Mouse (Mus musculus) B cell, adult 2 months (primary cell): ENCODE measurements around the gene Rmnd5a.

Experiments used
- DNase-seq, 2 experiments: peaks; one replicate each; pipeline ENCODE4 v3.0.0; 2022

Gene Rmnd5a

DNA sequence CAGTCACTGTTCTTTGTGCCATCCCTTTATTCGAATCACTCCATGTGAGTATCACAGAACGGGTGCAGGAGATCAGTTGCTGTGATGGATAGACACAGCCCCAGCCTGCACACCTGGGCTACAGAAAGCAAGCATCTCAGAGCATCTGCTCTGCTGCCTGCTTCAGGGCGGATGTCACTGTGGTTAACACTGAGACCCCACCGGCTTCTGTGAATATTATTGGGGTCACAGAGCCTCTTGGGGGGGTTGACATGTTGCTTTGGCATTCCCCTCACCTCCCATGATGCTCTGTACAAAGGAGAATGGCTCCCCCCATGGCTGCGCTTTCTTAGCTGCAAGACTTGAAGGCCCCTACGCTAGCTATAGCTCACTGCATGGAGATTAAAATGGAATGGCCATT is 71.0 kb downstream of the Rmnd5a start:
- no peak for DNase-seq

- DNase-seq, result no peak
Measured at GRCm38 (mm10) chr6:71363995-71364394, 76.4 kb downstream of the Rmnd5a start.

- DNase-seq, result no peak
Measured at GRCm38 (mm10) chr6:71361156-71361670, 79.2 kb downstream of the Rmnd5a start.

DNA sequence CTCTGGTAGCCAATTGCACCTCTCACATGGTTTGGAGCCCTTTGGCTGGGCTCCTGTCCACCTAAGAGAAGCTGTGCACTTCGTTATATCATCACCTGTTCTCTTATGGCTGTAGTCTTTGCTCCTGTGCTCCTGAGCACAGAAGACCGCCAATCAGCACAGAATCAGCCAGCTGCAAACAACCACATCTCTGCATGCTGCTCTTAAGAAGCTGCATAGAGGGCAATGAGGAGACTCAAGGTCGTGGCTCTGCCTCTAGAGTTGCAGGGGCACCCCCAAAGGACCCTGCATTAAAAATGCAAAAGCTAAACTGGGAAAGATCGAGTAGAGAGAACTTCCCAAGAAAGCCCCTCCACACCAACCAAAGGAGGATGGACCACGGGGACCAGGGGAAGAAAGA is 79.7 kb downstream of the Rmnd5a start:
- no peak for DNase-seq

DNA sequence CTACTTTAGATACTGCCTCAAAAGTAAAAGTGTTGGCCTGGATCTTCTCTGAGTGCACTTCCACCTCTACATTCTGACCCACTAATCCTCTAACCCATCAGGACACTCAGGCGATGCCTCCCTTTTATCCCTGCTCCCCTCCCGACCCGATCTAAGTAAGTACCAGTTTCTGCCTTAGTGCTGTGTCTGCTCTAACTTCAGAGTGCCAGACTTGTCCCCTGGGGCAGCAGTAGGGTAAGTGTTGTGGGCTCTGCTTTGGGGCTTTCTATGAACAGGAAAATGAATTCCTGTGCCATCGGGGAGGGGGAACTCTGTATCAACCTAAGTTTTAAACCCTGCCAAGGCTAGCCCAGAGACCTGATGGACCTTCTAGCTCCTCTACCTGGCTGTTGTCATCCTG is 80.2 kb downstream of the Rmnd5a start:
- no peak for DNase-seq

- no peak for DNase-seq
Measured at GRCm38 (mm10) chr6:71357493-71357892, 82.9 kb downstream of the Rmnd5a start.

DNA sequence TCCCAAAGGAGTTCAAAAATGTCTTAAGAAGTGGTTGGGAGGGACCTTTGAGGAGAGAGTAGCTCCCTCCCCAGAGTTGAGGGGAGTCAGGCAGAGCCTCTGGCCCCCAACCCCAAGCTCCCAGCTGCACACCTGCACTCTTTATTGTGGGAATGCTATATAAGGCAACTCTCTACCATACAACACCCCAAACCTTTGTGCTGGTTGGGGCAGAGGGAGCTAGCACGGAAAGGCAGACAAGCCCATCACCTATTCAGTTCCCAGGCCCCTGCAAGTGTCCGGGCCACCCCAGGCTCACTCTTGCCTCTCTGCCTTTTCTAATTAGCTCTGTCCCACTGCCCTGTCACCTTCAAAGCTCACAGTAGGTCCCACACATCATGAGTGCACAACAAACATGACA is 86.7 kb downstream of the Rmnd5a start:
- DNase-seq, result no peak

GRCm38 (mm10) chr6:71352866-71353427 is 87.5 kb downstream of the Rmnd5a start:
- DNase-seq, result no peak

DNA sequence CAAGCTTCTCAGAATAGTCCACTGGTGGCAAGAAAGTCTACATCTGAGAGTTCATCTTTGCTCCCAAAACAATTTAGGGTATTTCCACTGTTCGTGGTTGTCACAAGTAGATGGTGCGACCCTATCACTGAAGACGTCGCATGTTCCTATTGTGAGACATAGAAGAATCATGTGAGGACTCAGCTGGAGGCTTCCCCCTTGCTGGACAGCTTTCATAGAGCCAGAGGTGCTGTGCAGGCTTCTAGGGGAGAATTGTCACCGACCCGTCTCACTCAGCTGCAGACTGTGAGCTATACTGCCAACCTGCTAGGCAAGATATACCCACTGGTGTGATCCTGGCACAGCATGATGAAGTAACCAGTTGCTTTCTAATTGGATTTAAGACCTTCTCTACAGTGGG is 88.2 kb downstream of the Rmnd5a start:
- no peak for DNase-seq

GRCm38 (mm10) chr6:71351201-71351600 is 89.2 kb downstream of the Rmnd5a start:
- no peak for DNase-seq

DNA sequence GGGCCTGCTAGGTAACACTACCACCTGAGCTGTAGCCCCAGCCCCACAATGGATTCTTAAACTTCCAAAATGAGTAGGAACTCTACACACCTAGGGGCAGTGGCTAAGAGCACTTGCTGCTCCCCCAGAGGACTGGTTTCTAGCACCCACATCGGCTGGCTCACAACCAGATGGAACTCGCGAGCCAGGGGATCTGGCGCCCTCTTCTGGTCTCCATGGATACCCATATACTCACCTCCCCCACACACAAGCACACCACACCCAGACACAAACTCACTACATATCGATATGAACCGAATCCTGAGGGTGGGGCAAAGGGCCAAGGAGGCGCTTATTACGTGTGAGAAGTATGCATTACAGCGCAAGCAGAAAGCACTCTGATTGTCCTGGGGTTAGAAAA is 92.4 kb downstream of the Rmnd5a start:
- DNase-seq, result no peak

- DNase-seq, result no peak
Measured at GRCm38 (mm10) chr6:71341179-71341578, 99.3 kb downstream of the Rmnd5a start.

GRCm38 (mm10) chr6:71339351-71339750 is 101.1 kb downstream of the Rmnd5a start:
- DNase-seq, result no peak

- no peak for DNase-seq
Measured at GRCm38 (mm10) chr6:71338941-71339340, 101.5 kb downstream of the Rmnd5a start.
